Mouse (Mus musculus) lung, adult 2 months (tissue): Measurements from ENCODE around the gene Vhl. TPM values are rescaled to one million over a fixed set of nuclear protein-coding genes. Genes with fewer than 3 reads are reported as not detected.

Experiments used
- DNase-seq: peaks from one replicate; pipeline ENCODE4 v3.0.0; 2022
- H3K4me1 ChIP-seq: fragments of 200-500 bp; 2 replicates; pipeline ENCODE4 v1.6.1; 2011; ENCODE audit warnings: low read length; ENCODE audit not compliant: control insufficient read depth, insufficient read depth
- H3K4me3 ChIP-seq: fragments of 200-500 bp; replicated peaks from 2 replicates; pipeline ENCODE3; 2011; ENCODE audit warnings: low read depth, mild to moderate bottlenecking, control low read depth, low read length; ENCODE audit errors: extremely low read depth
- CTCF ChIP-seq: fragments of 200-500 bp; IDR thresholded peaks from 2 replicates; pipeline ENCODE4 v1.5.1; 2011; ENCODE audit warnings: mild to moderate bottlenecking, low read length, control low read depth; ENCODE audit not compliant: insufficient read depth
- POLR2A ChIP-seq: fragments of 200-500 bp; IDR thresholded peaks from 2 replicates; pipeline ENCODE4 v1.6.1; 2011; ENCODE audit warnings: low read depth, mild to moderate bottlenecking, control low read depth, low read length, borderline replicate concordance; ENCODE audit errors: extremely low read depth
- WGBS: fragments of 180-500 bp; shearing (Covaris S2); methylation state at CpG from one replicate; pipeline ENCODE4 v1.1.7; 2018; 5-methylcytosine and 5-hydroxymethylcytosine counted together
- polyA plus RNA-seq: library from polyadenylated mRNA; depleted of rRNA; stranded (reverse); fragments of >200 nt; gene quantifications from 2 replicates; pipeline ENCODE4 v1.2.3, GENCODE M21; 2012

The Vhl gene
- polyA plus RNA-seq, 1 experiment = 25.9 TPM

DNA sequence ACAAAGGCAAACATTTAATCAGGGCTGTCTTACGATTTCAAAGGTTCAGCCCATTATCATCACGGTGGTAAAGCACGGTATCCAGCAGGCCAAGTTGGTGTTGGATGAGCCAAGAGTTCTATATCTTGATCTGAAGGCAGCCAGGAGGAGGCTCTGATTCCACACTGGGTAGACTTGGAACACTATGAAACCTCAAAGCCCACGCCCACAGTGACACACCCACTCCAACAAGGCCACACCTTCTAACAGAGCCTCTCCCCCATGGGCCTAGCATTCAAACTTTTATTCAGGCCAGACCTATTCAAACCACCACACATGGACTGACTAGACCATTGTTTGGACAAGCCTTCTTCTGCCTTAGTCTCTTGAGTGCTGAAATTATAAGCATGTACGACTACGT lies 20.9 kb upstream of the Vhl start:
- no peak for DNase-seq
- 87% methylated on average over 6 of the region's 6 CpGs for WGBS
- no peak for TF ChIP-seq CTCF
- no peak for TF ChIP-seq POLR2A
- Histone ChIP-seq H3K4me1 (peaks cover 5% of the 10 kb centered on the region; the same call in 1 of the 2 replicates), H3K4me3 (no peak overlapping the region)

DNA sequence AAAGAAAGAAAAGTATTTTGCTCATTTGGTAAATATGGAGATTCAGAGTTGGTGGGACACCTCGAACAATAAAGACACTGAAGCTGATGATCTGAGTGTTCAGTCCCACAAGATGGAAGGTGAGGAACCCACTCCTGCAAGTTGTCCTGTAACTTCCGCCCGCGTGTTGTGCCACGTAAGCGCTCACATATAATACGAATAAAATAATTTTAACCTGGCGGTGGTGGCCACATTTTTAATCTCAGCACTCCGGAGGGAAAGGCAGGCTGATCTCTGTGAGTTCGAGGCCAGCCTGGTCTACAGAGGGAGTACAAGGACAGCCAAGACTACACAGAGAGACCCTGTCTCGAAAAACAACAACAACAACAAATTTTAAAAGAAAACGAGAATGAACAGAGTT lies 19.8 kb upstream of the Vhl start:
- TF ChIP-seq CTCF (no peak), POLR2A (no peak)

DNA sequence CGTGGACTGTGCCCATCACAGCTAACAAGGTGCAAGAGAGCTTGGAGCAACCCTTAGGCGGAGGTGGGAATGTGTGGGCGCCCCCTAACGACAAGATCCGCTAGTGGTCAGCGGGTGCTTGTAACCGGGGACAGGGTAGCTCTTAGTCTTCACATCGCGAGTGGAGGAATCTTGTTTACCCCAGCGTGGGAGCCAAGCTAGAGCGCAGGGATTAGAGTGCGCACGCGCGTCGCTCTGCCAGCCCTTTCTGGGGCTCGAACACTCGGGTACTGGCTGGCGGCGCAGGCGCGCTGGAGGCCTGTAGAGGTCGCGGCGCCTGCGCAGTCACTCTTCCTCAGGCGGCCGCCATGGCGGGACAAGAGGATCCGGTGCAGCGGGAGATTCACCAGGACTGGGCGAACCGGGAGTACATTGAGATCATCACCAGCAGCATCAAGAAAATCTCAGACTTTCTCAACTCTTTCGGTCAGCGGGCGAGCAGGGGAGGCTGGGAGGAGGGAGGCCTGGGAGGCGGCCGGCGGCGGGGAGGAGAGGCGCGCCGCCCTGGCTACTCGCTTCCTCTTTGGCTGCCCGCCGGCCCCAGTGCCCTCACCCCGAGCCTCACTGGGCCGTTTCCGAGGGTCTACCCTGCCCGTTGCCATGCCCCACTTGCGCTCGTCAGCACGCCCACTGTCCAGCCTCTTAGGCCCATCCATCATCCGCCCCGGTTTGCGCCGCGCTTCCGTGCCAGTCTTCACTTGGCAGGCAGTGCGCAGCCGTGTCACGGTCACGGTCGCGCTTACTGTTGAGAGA lies 19.1 kb upstream of the Vhl start, which contains the start of gene Brk1:
Gene Brk1, plus strand, starts transcription at position 341 of the 792 bp plus-strand sequence.
- peak within 1 kb of the TSS; percentile 91 for H3K4me3 ChIP-seq
- WGBS = under 1% methylated on average over 65 of the region's 65 CpGs
- DNase-seq = peak; percentile 84
- peaks cover 5% of the 10 kb centered on the region; the same call in 1 of the 2 replicates for H3K4me1 ChIP-seq
- TF ChIP-seq POLR2A (peak; percentile 71; the same call in 1 of the 2 replicates), CTCF (peak; percentile 35)

More for the DNA sequence above, 19.8 kb upstream of the Vhl start:
- Histone ChIP-seq H3K4me1 (peaks cover 5% of the 10 kb centered on the region; the same call in 1 of the 2 replicates), H3K4me3 (peak overlapping the region; percentile 91)
- 58% methylated on average over 12 of the region's 12 CpGs for WGBS
- DNase-seq = no peak

DNA sequence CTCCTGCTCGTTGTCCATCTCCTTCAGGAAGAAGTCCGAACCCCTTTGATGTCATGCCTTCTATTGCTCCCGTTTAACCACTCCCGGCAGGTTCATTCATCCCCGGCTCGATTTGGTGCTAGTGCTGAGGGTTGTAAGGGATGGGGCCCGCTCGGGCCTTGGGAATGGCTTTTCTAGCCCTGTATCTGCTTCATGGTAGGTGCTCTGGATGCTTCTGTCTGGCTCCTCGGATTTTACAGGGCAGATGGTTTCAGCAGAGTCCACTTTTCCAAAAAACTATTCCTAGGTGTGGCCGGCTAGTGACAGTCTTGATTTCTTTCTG lies 18.6 kb upstream of the Vhl start:
- 4% methylated on average over 10 of the region's 10 CpGs for WGBS
- Histone ChIP-seq H3K4me3 (peak overlapping the region; percentile 91), H3K4me1 (peaks cover 5% of the 10 kb centered on the region; the same call in 1 of the 2 replicates)
- no peak for DNase-seq
- TF ChIP-seq CTCF (no peak), POLR2A (no peak)

DNA sequence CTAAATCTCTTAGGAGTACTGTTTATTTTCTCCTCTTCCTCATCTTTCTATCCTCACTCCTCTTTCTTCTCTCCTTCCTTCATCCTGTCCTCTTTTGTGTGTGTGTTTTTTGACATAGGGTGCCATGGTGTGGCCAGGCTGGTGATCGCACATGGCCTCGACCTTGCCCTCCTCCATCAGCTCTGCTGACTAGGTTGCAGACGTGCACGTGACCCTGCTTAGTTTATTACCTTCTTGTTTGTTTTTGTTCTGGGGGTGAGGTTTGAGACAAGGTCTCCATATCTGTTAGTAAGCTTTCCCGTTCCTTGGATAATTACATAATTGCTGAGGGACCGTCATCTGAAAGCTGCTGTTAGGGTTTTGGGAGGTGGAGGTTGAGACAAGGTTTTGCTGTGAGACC lies 14.9 kb upstream of the Vhl start:
- 73% methylated on average over 6 of the region's 6 CpGs for WGBS
- DNase-seq = no peak
- Histone ChIP-seq H3K4me1 (peaks cover 5% of the 10 kb centered on the region; the same call in 1 of the 2 replicates), H3K4me3 (no peak overlapping the region)
- TF ChIP-seq POLR2A = no peak
- TF ChIP-seq CTCF = no peak

DNA sequence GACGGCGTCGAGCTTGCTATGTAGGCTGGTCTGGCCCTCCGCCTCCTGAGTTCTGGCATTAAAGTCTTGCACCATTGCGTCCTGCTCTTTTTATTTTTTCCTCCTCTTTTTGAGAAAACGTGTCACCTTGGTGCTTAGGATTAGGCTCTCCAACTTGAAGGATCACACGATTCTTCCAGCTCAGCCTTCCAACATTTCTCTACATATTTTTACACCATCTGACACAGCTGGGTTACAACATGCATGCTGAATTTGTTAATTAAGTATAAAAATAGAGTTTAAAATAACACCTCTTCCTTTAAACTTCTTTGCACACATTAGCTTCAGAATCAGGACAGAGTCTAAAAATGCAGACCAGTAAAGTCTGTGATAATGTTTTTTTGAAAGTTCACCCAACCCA lies 14.5 kb upstream of the Vhl start:
- H3K4me3 ChIP-seq = no peak overlapping the region
- no peak for DNase-seq
- WGBS = 84% methylated on average over 7 of the region's 7 CpGs
- TF ChIP-seq CTCF (no peak), POLR2A (no peak)
- H3K4me1 ChIP-seq = peaks cover 5% of the 10 kb centered on the region; the same call in 1 of the 2 replicates

DNA sequence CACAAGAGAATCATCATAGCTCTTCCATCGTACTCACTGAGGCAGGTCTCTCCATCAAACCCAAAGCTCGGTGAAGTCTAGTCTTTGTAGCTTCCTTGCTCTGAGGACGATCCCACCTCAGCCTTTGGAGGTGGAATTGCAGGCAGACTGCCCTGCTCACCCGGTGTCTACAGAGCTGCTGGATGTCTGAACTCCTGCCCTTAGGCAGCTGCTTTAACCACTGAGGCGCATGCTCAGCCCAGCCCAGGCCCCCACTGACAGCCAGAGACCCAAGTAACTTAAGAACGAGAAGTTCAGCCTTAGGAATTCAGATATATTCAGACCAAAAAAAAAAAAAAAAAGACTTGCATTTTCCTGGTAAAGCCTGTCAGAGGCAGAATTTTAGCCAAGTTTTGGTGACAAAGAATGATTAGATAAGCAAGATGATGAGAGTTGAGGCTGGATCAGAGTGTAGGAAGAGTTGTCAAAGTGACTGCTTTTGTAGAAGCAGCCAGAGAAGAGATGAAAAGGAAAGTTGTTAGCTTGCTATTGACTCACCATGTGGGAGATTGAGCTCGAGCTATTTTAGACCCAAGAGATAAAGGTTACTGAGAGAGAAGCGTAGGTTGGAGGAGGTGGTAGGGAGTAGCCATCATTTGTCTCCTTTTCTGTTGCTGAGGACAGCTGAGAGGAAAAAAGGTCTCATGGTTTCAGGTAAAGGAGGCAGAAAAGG lies 11.3 kb upstream of the Vhl start:
- no peaks in the 10 kb centered on the region; the same call in 1 of the 2 replicates for H3K4me1 ChIP-seq
- WGBS = 79% methylated on average over 8 of the region's 8 CpGs
- no peak for DNase-seq
- no peak overlapping the region for H3K4me3 ChIP-seq
- TF ChIP-seq POLR2A = no peak

DNA sequence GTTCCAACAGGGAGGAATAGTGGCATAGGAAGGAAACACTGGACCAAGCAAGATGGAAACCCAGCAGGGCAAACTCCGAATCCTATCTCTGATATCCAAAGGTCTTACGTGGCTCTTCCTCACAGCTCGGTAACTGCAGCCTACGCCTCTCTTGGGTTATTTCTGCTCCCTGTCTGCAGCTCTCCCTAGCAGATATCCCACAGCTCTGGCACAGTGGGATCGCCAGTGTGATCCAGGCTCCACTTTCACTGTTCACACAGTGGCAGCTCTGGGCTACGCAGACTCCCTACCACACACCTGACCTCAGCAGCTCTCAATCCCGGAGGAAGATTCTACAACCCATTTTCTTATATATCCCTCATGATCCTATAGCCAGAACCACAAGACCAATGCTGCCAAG lies 9.6 kb upstream of the Vhl start:
- WGBS = 94% methylated on average over 7 of the region's 7 CpGs
- Histone ChIP-seq H3K4me3 (no peak overlapping the region), H3K4me1 (no peaks in the 10 kb centered on the region; the same call in 1 of the 2 replicates)
- TF ChIP-seq CTCF (no peak), POLR2A (no peak)
- DNase-seq = no peak

DNA sequence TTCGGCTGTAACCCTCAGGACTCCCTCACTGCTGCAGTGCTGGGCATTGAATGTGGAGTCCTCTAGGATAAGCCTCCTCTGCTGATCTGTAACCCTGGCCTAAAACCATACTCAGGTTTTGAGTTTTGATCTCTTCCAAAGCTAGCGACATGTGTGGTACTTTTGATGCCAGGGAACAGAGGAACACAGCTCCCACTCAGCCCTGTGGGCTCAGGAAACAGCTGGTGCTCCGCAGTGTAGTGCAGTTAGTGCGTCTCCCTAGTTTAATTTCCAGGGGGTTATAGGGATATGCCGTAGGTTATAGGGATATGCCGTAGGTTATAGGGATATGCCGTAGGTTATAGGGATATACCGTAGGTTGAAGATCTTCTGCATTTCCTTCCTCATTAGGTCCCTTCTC lies 8.8 kb upstream of the Vhl start:
- DNase-seq = no peak
- Histone ChIP-seq H3K4me1 (no peaks in the 10 kb centered on the region; the same call in 1 of the 2 replicates), H3K4me3 (no peak overlapping the region)
- no peak for TF ChIP-seq CTCF
- TF ChIP-seq POLR2A = no peak
- 96% methylated on average over 8 of the region's 8 CpGs for WGBS
